Mouse (Mus musculus) neural tube, embryonic 12.5 days (tissue): ENCODE results near the gene Ablim1. TPM values are rescaled to one million over a fixed set of nuclear protein-coding genes. Genes with fewer than 3 reads are reported as not detected.

Experiments
- ATAC-seq: fragments of 200-750 bp; cut with Nextera tagmentation; 2 replicates; pipeline ENCODE4 v1.8.0; 2017; ENCODE audit warnings: low read depth, mild to moderate bottlenecking, moderate TSS enrichment, moderate library complexity; ENCODE audit not compliant: low FRiP score
- H3K27ac ChIP-seq: fragments of 300-500 bp; sonication (generic); 2 replicates; pipeline ENCODE4 v1.5.1; 2016
- H3K27me3 ChIP-seq: fragments of 300-500 bp; sonication (generic); replicated peaks from 2 replicates; pipeline ENCODE4 v1.6.1; 2016; ENCODE audit warnings: mild to moderate bottlenecking
- H3K36me3 ChIP-seq: fragments of 300-500 bp; sonication (generic); 2 replicates; pipeline ENCODE4 v1.6.1; 2016; ENCODE audit warnings: mild to moderate bottlenecking
- H3K4me1 ChIP-seq: fragments of 300-500 bp; sonication (generic); 2 replicates; pipeline ENCODE4 v1.6.1; 2016
- H3K4me2 ChIP-seq: fragments of 300-500 bp; sonication (generic); replicated peaks from 2 replicates; pipeline ENCODE4 v1.6.1; 2016; ENCODE audit warnings: mild to moderate bottlenecking
- H3K4me3 ChIP-seq: fragments of 300-500 bp; sonication (generic); 2 replicates; pipeline ENCODE4 v1.5.1; 2016
- H3K9ac ChIP-seq: fragments of 300-500 bp; sonication (generic); 2 replicates; pipeline ENCODE4 v1.6.1; 2016; ENCODE audit warnings: mild to moderate bottlenecking
- H3K9me3 ChIP-seq: fragments of 300-500 bp; sonication (generic); 2 replicates; pipeline ENCODE4 v1.6.1; 2016; ENCODE audit warnings: mild to moderate bottlenecking
- WGBS: fragments of 180-500 bp; shearing (Covaris S2); methylation state at CpG from one replicate; pipeline ENCODE4 v1.1.7; 2016; 5-methylcytosine and 5-hydroxymethylcytosine counted together
- polyA plus RNA-seq: library from polyadenylated mRNA; unstranded; fragments of >200 nt; fragmentation: Nextera tagmentation; extraction: Ambion mirVana; gene quantifications from 2 replicates; pipeline ENCODE4 v1.2.1, GENCODE M21; 2016

Gene Ablim1
- polyA plus RNA-seq, 1 experiment from 2014 or later: 34.9 TPM

GRCm38 (mm10) chr19:57118785-57119565 lies 195.7 kb downstream of the Ablim1 start:
- Histone ChIP-seq H3K36me3 (no peaks in the 10 kb centered on the region), H3K4me3 (peak overlapping the region; percentile 30), H3K9ac (peak overlapping the region; percentile 33; the same call in 1 of the 2 replicates), H3K4me2 (peak overlapping the region; percentile 53), H3K9me3 (no peaks in the 10 kb centered on the region), H3K4me1 (peaks cover 28% of the 10 kb centered on the region), H3K27me3 (no peaks in the 10 kb centered on the region), H3K27ac (no peak overlapping the region)
- WGBS: 48% methylated on average over 22 of the region's 22 CpGs
- peak; percentile 90 for ATAC-seq

GRCm38 (mm10) chr19:57117751-57118150 lies 197.0 kb downstream of the Ablim1 start:
- H3K9ac ChIP-seq: no peak overlapping the region
- H3K4me1 ChIP-seq: peaks cover 22% of the 10 kb centered on the region
- no peaks in the 10 kb centered on the region for H3K36me3 ChIP-seq
- H3K27ac ChIP-seq: no peak overlapping the region
- H3K27me3 ChIP-seq: no peaks in the 10 kb centered on the region
- ATAC-seq: no peak
- no peaks in the 10 kb centered on the region for H3K9me3 ChIP-seq
- H3K4me2 ChIP-seq: peak overlapping the region; percentile 53
- no peak overlapping the region; the same call in 1 of the 2 replicates for H3K4me3 ChIP-seq
- 56% methylated on average over 6 of the region's 6 CpGs for WGBS

- Histone ChIP-seq H3K4me1 (peaks cover 22% of the 10 kb centered on the region), H3K27me3 (no peaks in the 10 kb centered on the region), H3K36me3 (no peaks in the 10 kb centered on the region), H3K4me3 (no peak overlapping the region), H3K9me3 (no peaks in the 10 kb centered on the region), H3K27ac (no peak overlapping the region), H3K9ac (no peak overlapping the region), H3K4me2 (peak overlapping the region; percentile 53)
- ATAC-seq: no peak
- WGBS: 11% methylated on average over 7 of the region's 7 CpGs
Observed at GRCm38 (mm10) chr19:57116871-57117501, 197.7 kb downstream of the Ablim1 start.

GRCm38 (mm10) chr19:57115670-57116069 lies 199.0 kb downstream of the Ablim1 start:
- Histone ChIP-seq H3K9ac (no peak overlapping the region), H3K27me3 (no peaks in the 10 kb centered on the region), H3K36me3 (no peaks in the 10 kb centered on the region), H3K4me2 (no peak overlapping the region), H3K9me3 (no peaks in the 10 kb centered on the region), H3K4me1 (peaks cover 22% of the 10 kb centered on the region), H3K27ac (no peak overlapping the region), H3K4me3 (no peak overlapping the region)
- ATAC-seq: no peak
- 64% methylated on average over 5 of the region's 5 CpGs for WGBS

GRCm38 (mm10) chr19:57114951-57115350 lies 199.8 kb downstream of the Ablim1 start:
- H3K36me3 ChIP-seq: no peaks in the 10 kb centered on the region
- no peaks in the 10 kb centered on the region for H3K27me3 ChIP-seq
- H3K27ac ChIP-seq: no peak overlapping the region
- no peaks in the 10 kb centered on the region for H3K9me3 ChIP-seq
- H3K4me1 ChIP-seq: peaks cover 22% of the 10 kb centered on the region
- no peak overlapping the region for H3K4me3 ChIP-seq
- no peak for ATAC-seq
- H3K4me2 ChIP-seq: no peak overlapping the region
- no peak overlapping the region for H3K9ac ChIP-seq
- WGBS: 83% methylated on average over 5 of the region's 5 CpGs

- Histone ChIP-seq H3K4me3 (no peak overlapping the region), H3K9me3 (no peaks in the 10 kb centered on the region), H3K36me3 (no peaks in the 10 kb centered on the region), H3K27me3 (no peaks in the 10 kb centered on the region), H3K4me2 (no peak overlapping the region), H3K9ac (no peak overlapping the region), H3K27ac (no peak overlapping the region), H3K4me1 (peaks cover 17% of the 10 kb centered on the region)
- ATAC-seq: no peak
- WGBS: 96% methylated on average over 8 of the region's 8 CpGs
Observed at GRCm38 (mm10) chr19:57113975-57114374, 200.7 kb downstream of the Ablim1 start.

GRCm38 (mm10) chr19:57112816-57113406 lies 201.8 kb downstream of the Ablim1 start:
- no peak overlapping the region for H3K4me2 ChIP-seq
- 84% methylated on average over 9 of the region's 9 CpGs for WGBS

GRCm38 (mm10) chr19:57112231-57112815 lies 202.4 kb downstream of the Ablim1 start:
- no peak for ATAC-seq
- H3K36me3 ChIP-seq: no peaks in the 10 kb centered on the region

More at GRCm38 (mm10) chr19:57112816-57113406, 201.8 kb downstream of the Ablim1 start:
- Histone ChIP-seq H3K4me3 (no peak overlapping the region), H3K9me3 (no peaks in the 10 kb centered on the region), H3K9ac (no peak overlapping the region), H3K36me3 (no peaks in the 10 kb centered on the region), H3K27me3 (no peaks in the 10 kb centered on the region), H3K4me1 (peaks cover 7% of the 10 kb centered on the region), H3K27ac (no peak overlapping the region)
- no peak for ATAC-seq

GRCm38 (mm10) chr19:57111301-57111700 lies 203.4 kb downstream of the Ablim1 start:
- Histone ChIP-seq H3K9me3 (no peaks in the 10 kb centered on the region), H3K27me3 (no peaks in the 10 kb centered on the region), H3K4me3 (no peak overlapping the region), H3K4me1 (no peaks in the 10 kb centered on the region), H3K27ac (no peak overlapping the region), H3K36me3 (no peaks in the 10 kb centered on the region), H3K9ac (no peak overlapping the region), H3K4me2 (no peak overlapping the region)
- 78% methylated on average over 6 of the region's 6 CpGs for WGBS
- no peak for ATAC-seq

More at GRCm38 (mm10) chr19:57112231-57112815, 202.4 kb downstream of the Ablim1 start:
- Histone ChIP-seq H3K9ac (no peak overlapping the region), H3K27me3 (no peaks in the 10 kb centered on the region), H3K9me3 (no peaks in the 10 kb centered on the region), H3K4me2 (no peak overlapping the region), H3K27ac (no peak overlapping the region), H3K4me3 (no peak overlapping the region), H3K4me1 (peaks cover 7% of the 10 kb centered on the region; the same call in 1 of the 2 replicates)
- WGBS: 80% methylated on average over 8 of the region's 8 CpGs

GRCm38 (mm10) chr19:57109620-57110019 lies 205.1 kb downstream of the Ablim1 start:
- Histone ChIP-seq H3K9me3 (no peaks in the 10 kb centered on the region), H3K4me3 (no peak overlapping the region)
- 83% methylated on average over 7 of the region's 7 CpGs for WGBS

GRCm38 (mm10) chr19:57106513-57106912 lies 208.2 kb downstream of the Ablim1 start:
- 83% methylated on average over 6 of the region's 6 CpGs for WGBS
- no peak for ATAC-seq
- Histone ChIP-seq H3K4me3 (no peak overlapping the region), H3K4me2 (no peak overlapping the region), H3K9me3 (no peaks in the 10 kb centered on the region), H3K27me3 (no peaks in the 10 kb centered on the region), H3K27ac (no peak overlapping the region), H3K36me3 (no peaks in the 10 kb centered on the region), H3K4me1 (no peaks in the 10 kb centered on the region), H3K9ac (no peak overlapping the region)

More at GRCm38 (mm10) chr19:57109620-57110019, 205.1 kb downstream of the Ablim1 start:
- H3K9ac ChIP-seq: no peak overlapping the region
- no peaks in the 10 kb centered on the region for H3K27me3 ChIP-seq
- no peak for ATAC-seq
- no peak overlapping the region for H3K27ac ChIP-seq
- H3K4me2 ChIP-seq: no peak overlapping the region
- no peaks in the 10 kb centered on the region for H3K36me3 ChIP-seq
- no peaks in the 10 kb centered on the region for H3K4me1 ChIP-seq

- no peaks in the 10 kb centered on the region for H3K4me1 ChIP-seq
- no peaks in the 10 kb centered on the region for H3K9me3 ChIP-seq
- H3K27ac ChIP-seq: no peak overlapping the region
- H3K4me2 ChIP-seq: no peak overlapping the region
- no peaks in the 10 kb centered on the region for H3K27me3 ChIP-seq
- ATAC-seq: no peak
- WGBS: 94% methylated on average over 3 of the region's 3 CpGs
- no peak overlapping the region for H3K9ac ChIP-seq
- H3K36me3 ChIP-seq: no peaks in the 10 kb centered on the region
- no peak overlapping the region for H3K4me3 ChIP-seq
Observed at GRCm38 (mm10) chr19:57106031-57106430, 208.7 kb downstream of the Ablim1 start.
